Mouse (Mus musculus) activated CD4-positive, CD25-positive, alpha-beta regulatory T cell, adult 9 weeks (primary cell): ENCODE measurements around the gene Spata4. TPM values are rescaled to one million over a fixed set of nuclear protein-coding genes. Genes with fewer than 3 reads are reported as not detected.

ENCODE experiments used
- polyA plus RNA-seq: library from polyadenylated mRNA; unstranded; fragments of 100-300 nt; shearing (Covaris generic); gene quantifications from one replicate; pipeline ENCODE4 v1.2.1, GENCODE M21; 2017

Gene Spata4
- not detected for polyA plus RNA-seq

GRCm38 (mm10) chr8:54600671-54601251 lies at the start of gene Spata4:
Gene Spata4, plus strand, starts transcription at chr8:54600781.

Other genes starting within 250 kb of the Spata4 start
- gene Asb5, start 71.2 kb upstream of the Spata4 start, polyA plus RNA-seq, result 1.0 TPM
- 127 TPM for gene Spcs3, start 70.8 kb upstream of the Spata4 start, polyA plus RNA-seq